Mouse (Mus musculus) heart, adult 2 months (tissue): Measurements from ENCODE around the gene Tmem132b.

Experiments
- CTCF ChIP-seq: fragments of 200-600 bp; IDR thresholded peaks from 2 replicates; pipeline ENCODE4 v1.8.1; 2022; ENCODE audit warnings: antibody characterized with exemption, mild to moderate bottlenecking, moderate library complexity
- POLR2A ChIP-seq: fragments of 200-500 bp; IDR thresholded peaks from 2 replicates; pipeline ENCODE4 v1.6.1; 2011; ENCODE audit warnings: mild to moderate bottlenecking, low read depth, low read length, control low read depth; ENCODE audit not compliant: insufficient read depth

- TF ChIP-seq POLR2A (no peak), CTCF (no peak)
These were observed 96.3 kb downstream of the Tmem132b start for GRCm38 (mm10) chr5:125627816-125628348.
